Mouse (Mus musculus) stomach, embryonic 16.5 days (tissue): ENCODE results near the gene Tm6sf1. TPM values are rescaled to one million over a fixed set of nuclear protein-coding genes. Genes with fewer than 3 reads are reported as not detected.
A peak's percentile ranks its signal among the peaks of the same experiment; 100 is the strongest.

Source experiments
- ATAC-seq: fragments of 200-750 bp; cut with Nextera tagmentation; 2 replicates; pipeline ENCODE4 v1.8.0; 2017; ENCODE audit warnings: moderate number of reproducible peaks, moderate TSS enrichment; ENCODE audit not compliant: insufficient read depth, low FRiP score
- H3K27ac ChIP-seq: fragments of 300-500 bp; sonication (generic); 2 replicates; pipeline ENCODE4 v1.5.1; 2014; ENCODE audit warnings: low read length
- H3K27me3 ChIP-seq: fragments of 300-500 bp; sonication (generic); 2 replicates; pipeline ENCODE4 v1.6.1; 2014; ENCODE audit warnings: low read length, control low read depth, mixed read lengths; ENCODE audit not compliant: control insufficient read depth, insufficient read depth
- H3K36me3 ChIP-seq: fragments of 300-500 bp; sonication (generic); 2 replicates; pipeline ENCODE4 v1.6.1; 2014; ENCODE audit warnings: low read length; ENCODE audit not compliant: control insufficient read depth, insufficient read depth
- H3K4me1 ChIP-seq: fragments of 300-500 bp; sonication (generic); 2 replicates; pipeline ENCODE4 v1.6.1; 2014; ENCODE audit warnings: low read length, control low read depth, mixed read lengths; ENCODE audit not compliant: control insufficient read depth, insufficient read depth
- H3K4me2 ChIP-seq: fragments of 300-500 bp; sonication (generic); 2 replicates; pipeline ENCODE4 v1.6.1; 2014; ENCODE audit warnings: low read depth, low read length, mixed read lengths
- H3K4me3 ChIP-seq: fragments of 300-500 bp; sonication (generic); replicated peaks from 2 replicates; pipeline ENCODE4 v1.5.1; 2014; ENCODE audit warnings: mild to moderate bottlenecking, low read length
- H3K9ac ChIP-seq: fragments of 300-500 bp; sonication (generic); 2 replicates; pipeline ENCODE4 v1.6.1; 2014; ENCODE audit warnings: low read length
- H3K9me3 ChIP-seq: fragments of 300-500 bp; sonication (generic); replicated peaks from 2 replicates; pipeline ENCODE4 v1.6.1; 2016; ENCODE audit warnings: low read length, control low read depth; ENCODE audit not compliant: control insufficient read depth
- WGBS: fragments of 180-500 bp; shearing (Covaris S2); extraction: QIAGEN DNeasy Blood & Tissue Kit; methylation state at CpG from one replicate; pipeline ENCODE4 v1.1.7; 2014; 5-methylcytosine and 5-hydroxymethylcytosine counted together
- polyA plus RNA-seq: library from polyadenylated mRNA; unstranded; fragments of >200 nt; fragmentation: Nextera tagmentation; extraction: Ambion mirVana; gene quantifications from 2 replicates; pipeline ENCODE4 v1.2.1, GENCODE M21; 2015

Tm6sf1 gene
- polyA plus RNA-seq, 1 experiment from 2014 or later: 15.2 TPM

GRCm38 (mm10) chr7:81933061-81933600 lies 74.3 kb downstream of the Tm6sf1 start:
- 7% methylated on average over 23 of the region's 23 CpGs for WGBS
- Histone ChIP-seq H3K4me2 (peak overlapping the region; percentile 58), H3K4me3 (peak overlapping the region; percentile 77), H3K27ac (peak overlapping the region; percentile 82; the same call in 1 of the 2 replicates), H3K9me3 (no peaks in the 10 kb centered on the region), H3K36me3 (no peaks in the 10 kb centered on the region), H3K27me3 (peaks cover 7% of the 10 kb centered on the region; the same call in 1 of the 2 replicates), H3K9ac (peak overlapping the region; percentile 87), H3K4me1 (peaks cover 7% of the 10 kb centered on the region; the same call in 1 of the 2 replicates)
- peak; percentile 31; the same call in 1 of the 2 replicates for ATAC-seq

- peak overlapping the region; percentile 82 for H3K27ac ChIP-seq
- H3K9ac ChIP-seq: peak overlapping the region; percentile 87
- no peaks in the 10 kb centered on the region for H3K36me3 ChIP-seq
- peaks cover 7% of the 10 kb centered on the region; the same call in 1 of the 2 replicates for H3K27me3 ChIP-seq
- no peaks in the 10 kb centered on the region for H3K9me3 ChIP-seq
- peak overlapping the region; percentile 77 for H3K4me3 ChIP-seq
- under 1% methylated on average over 97 of the region's 103 CpGs for WGBS
- H3K4me1 ChIP-seq: peaks cover 7% of the 10 kb centered on the region; the same call in 1 of the 2 replicates
- peak overlapping the region; percentile 58 for H3K4me2 ChIP-seq
- peak; percentile 81 for ATAC-seq
Observed at GRCm38 (mm10) chr7:81933601-81934266, 74.9 kb downstream of the Tm6sf1 start.

Other genes starting within 250 kb of the Tm6sf1 start
- gene Homer2, start 151.5 kb upstream of the Tm6sf1 start, polyA plus RNA-seq: 33.3 and 35.9 TPM in 2 replicates
- 134 and 136 TPM in 2 replicates for gene Ramac, start 96.1 kb upstream of the Tm6sf1 start, polyA plus RNA-seq
- gene 3110040N11Rik, start 69.5 kb upstream of the Tm6sf1 start, polyA plus RNA-seq: 50.9 and 55.5 TPM in 2 replicates
- gene Btbd1, start 29.6 kb upstream of the Tm6sf1 start, polyA plus RNA-seq: 33.6 and 41.2 TPM in 2 replicates
- gene Gm10160, start 3.2 kb upstream of the Tm6sf1 start, polyA plus RNA-seq: not detected in 2 replicates
- gene Hdgfl3, start 75.5 kb downstream of the Tm6sf1 start, polyA plus RNA-seq: 6.9 and 8.9 TPM in 2 replicates
- 2.8 and 3.2 TPM in 2 replicates for gene Bnc1, start 133.3 kb downstream of the Tm6sf1 start, polyA plus RNA-seq